Mouse (Mus musculus) liver, postnatal 0 days (tissue): ENCODE results near the gene Dusp5. TPM values are rescaled to one million over a fixed set of nuclear protein-coding genes. Genes with fewer than 3 reads are reported as not detected.

ENCODE experiments used
- ATAC-seq: fragments of 200-750 bp; cut with Nextera tagmentation; 2 replicates; pipeline ENCODE4 v1.8.0; 2017; ENCODE audit warnings: mild to moderate bottlenecking, moderate library complexity
- DNase-seq: peaks from one replicate; pipeline ENCODE4 v3.0.0-alpha.2; 2016
- H3K27ac ChIP-seq: fragments of 300-500 bp; sonication (generic); 2 replicates; pipeline ENCODE4 v1.5.1; 2014; ENCODE audit warnings: antibody characterized with exemption, moderate library complexity, mild to moderate bottlenecking, low read depth
- H3K27me3 ChIP-seq: fragments of 300-500 bp; sonication (generic); 2 replicates; pipeline ENCODE4 v1.6.1; 2014; ENCODE audit warnings: low read length, control low read depth, mixed read lengths; ENCODE audit not compliant: insufficient read depth
- H3K36me3 ChIP-seq: fragments of 300-500 bp; sonication (generic); replicated peaks from 2 replicates; pipeline ENCODE4 v1.6.1; 2014; ENCODE audit warnings: mild to moderate bottlenecking, control low read depth, low read length, moderate library complexity, mixed read lengths; ENCODE audit not compliant: insufficient read depth
- H3K4me1 ChIP-seq: fragments of 300-500 bp; sonication (generic); 2 replicates; pipeline ENCODE4 v1.6.1; 2014; ENCODE audit warnings: antibody characterized with exemption, mild to moderate bottlenecking, control low read depth; ENCODE audit not compliant: insufficient read depth
- H3K4me2 ChIP-seq: fragments of 300-500 bp; sonication (generic); 2 replicates; pipeline ENCODE4 v1.6.1; 2014; ENCODE audit warnings: low read depth, mild to moderate bottlenecking, low read length, moderate library complexity, mixed read lengths
- H3K4me3 ChIP-seq: fragments of 300-500 bp; sonication (generic); 2 replicates; pipeline ENCODE4 v1.5.1; 2014; ENCODE audit warnings: low read depth, low read length
- H3K9ac ChIP-seq: fragments of 300-500 bp; sonication (generic); replicated peaks from 2 replicates; pipeline ENCODE4 v1.6.1; 2014; ENCODE audit warnings: mild to moderate bottlenecking, moderate library complexity
- H3K9me3 ChIP-seq: fragments of 300-500 bp; sonication (generic); 2 replicates; pipeline ENCODE4 v1.6.1; 2016; ENCODE audit warnings: mild to moderate bottlenecking, control low read depth, low read length, mixed read lengths
- CTCF ChIP-seq: sonication (generic); IDR thresholded peaks from 2 replicates; pipeline ENCODE4 v1.5.1; 2016; ENCODE audit warnings: antibody characterized with exemption, low read depth
- EP300 ChIP-seq: IDR thresholded peaks from 2 replicates; pipeline ENCODE4 v1.6.1; 2016; ENCODE audit warnings: antibody characterized with exemption, low read depth, mild to moderate bottlenecking
- WGBS: fragments of 180-500 bp; shearing (Covaris S2); extraction: QIAGEN DNeasy Blood & Tissue Kit; methylation state at CpG from one replicate; pipeline ENCODE4 v1.1.7; 2014; ENCODE audit not compliant: insufficient replicate concordance; 5-methylcytosine and 5-hydroxymethylcytosine counted together
- polyA plus RNA-seq: library from polyadenylated mRNA; unstranded; fragments of >200 nt; fragmentation: Nextera tagmentation; extraction: Ambion mirVana; gene quantifications from 2 replicates; pipeline ENCODE4 v1.2.1, GENCODE M21; 2015

Dusp5 gene
- polyA plus RNA-seq, 1 experiment from 2014 or later = 2.7 TPM

GRCm38 (mm10) chr19:53505728-53506127 is 23.2 kb upstream of the Dusp5 start:
- H3K4me2 ChIP-seq = no peak overlapping the region
- H3K9me3 ChIP-seq = no peaks in the 10 kb centered on the region
- WGBS = 72% methylated on average over 10 of the region's 10 CpGs
- H3K36me3 ChIP-seq = no peaks in the 10 kb centered on the region
- peaks cover 12% of the 10 kb centered on the region for H3K4me1 ChIP-seq
- DNase-seq = no peak
- H3K9ac ChIP-seq = no peak overlapping the region
- H3K27me3 ChIP-seq = no peaks in the 10 kb centered on the region
- no peak for ATAC-seq
- H3K27ac ChIP-seq = no peak overlapping the region
- no peak overlapping the region for H3K4me3 ChIP-seq
- no peak for TF ChIP-seq CTCF
- TF ChIP-seq EP300 = no peak

- Histone ChIP-seq H3K27ac (peak overlapping the region; percentile 41), H3K36me3 (no peaks in the 10 kb centered on the region), H3K9ac (no peak overlapping the region), H3K4me3 (no peak overlapping the region), H3K4me1 (peaks cover 7% of the 10 kb centered on the region; the same call in 1 of the 2 replicates), H3K4me2 (no peak overlapping the region), H3K9me3 (no peaks in the 10 kb centered on the region), H3K27me3 (no peaks in the 10 kb centered on the region)
- DNase-seq (peak; percentile 38), ATAC-seq (peak; percentile 73)
- WGBS = 45% methylated on average over 8 of the region's 8 CpGs
- TF ChIP-seq EP300 (peak; percentile 33; the same call in 1 of the 2 replicates), CTCF (no peak)
Observed at GRCm38 (mm10) chr19:53507497-53507896, 21.4 kb upstream of the Dusp5 start.

DNA sequence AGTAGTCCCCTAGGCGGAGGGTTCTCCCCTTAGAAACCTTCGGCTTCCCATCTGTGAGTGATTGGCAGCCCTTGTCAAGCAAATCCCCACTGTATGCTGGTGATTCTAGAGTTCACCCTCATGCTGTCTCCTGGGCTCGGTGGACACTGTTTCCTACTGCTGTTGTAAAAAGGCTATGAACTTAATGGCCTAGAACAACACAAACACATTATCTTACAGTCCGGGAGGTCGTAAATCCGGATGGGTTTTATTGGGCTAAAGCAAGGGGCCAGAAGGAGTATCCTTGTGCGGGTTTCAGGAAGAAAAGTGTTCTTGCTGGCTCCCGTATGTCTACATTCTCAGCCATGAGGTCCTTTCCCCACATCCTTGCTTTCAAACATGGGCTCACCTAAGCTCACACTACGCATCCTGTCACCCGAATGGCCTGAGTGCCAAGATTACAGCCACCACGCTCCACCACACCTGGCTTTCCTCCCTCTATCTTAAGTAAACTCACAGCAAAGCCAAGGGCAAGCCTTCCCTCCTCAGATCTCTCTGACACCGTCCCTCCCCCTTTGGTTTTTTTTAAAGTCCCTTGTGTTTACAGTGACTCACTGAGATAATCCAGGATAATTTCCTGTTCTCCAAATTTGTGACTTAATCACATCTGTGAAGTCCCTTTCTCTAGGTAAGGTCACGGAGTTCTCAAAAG is 17.5 kb upstream of the Dusp5 start:
- TF ChIP-seq CTCF (no peak), EP300 (no peak)
- H3K4me2 ChIP-seq = no peak overlapping the region
- H3K9me3 ChIP-seq = no peaks in the 10 kb centered on the region
- DNase-seq (no peak), ATAC-seq (0 out of 2 replicates have a peak, but pooled peaks have one; percentile 8)
- no peak overlapping the region for H3K9ac ChIP-seq
- H3K4me1 ChIP-seq = peaks cover 7% of the 10 kb centered on the region; the same call in 1 of the 2 replicates
- WGBS = 68% methylated on average over 13 of the region's 13 CpGs
- H3K36me3 ChIP-seq = no peaks in the 10 kb centered on the region
- H3K27me3 ChIP-seq = no peaks in the 10 kb centered on the region
- H3K27ac ChIP-seq = no peak overlapping the region
- H3K4me3 ChIP-seq = no peak overlapping the region

DNA sequence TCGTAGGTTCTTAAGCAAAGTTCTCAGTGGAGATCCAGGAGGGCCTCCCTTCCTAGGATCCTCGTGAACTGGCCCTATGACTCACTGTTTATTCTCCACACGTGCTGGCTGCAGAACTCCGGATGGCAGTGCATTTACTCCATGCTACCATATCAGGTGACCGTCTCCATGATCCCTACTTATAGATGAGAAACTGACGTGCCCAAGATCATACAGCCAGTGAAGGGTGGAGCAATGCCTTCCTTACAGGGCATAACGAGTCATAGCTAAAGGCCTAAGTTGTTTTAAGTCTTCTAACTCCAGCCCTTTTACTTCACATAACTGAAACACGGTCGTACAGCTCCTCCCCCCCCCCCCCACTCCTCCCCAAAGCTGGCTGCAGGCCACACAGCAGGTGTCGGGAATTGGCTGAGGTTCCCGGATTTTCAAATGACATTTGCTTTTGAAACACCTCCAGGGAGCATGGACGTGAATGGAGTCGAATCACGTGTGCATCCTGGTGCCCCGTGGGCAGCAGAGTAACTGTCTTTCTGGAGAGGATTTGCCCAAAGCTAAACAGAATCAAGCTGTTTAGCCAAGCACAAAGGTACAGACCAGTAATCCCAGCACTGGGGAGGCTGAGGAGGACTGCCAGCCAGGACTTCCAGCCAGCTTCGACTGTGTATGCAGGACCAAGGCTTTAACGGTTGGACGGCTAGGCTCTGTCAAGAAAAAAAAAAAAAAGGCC is 11.4 kb upstream of the Dusp5 start:
- H3K9ac ChIP-seq = no peak overlapping the region
- no peak overlapping the region for H3K4me3 ChIP-seq
- H3K27me3 ChIP-seq = no peaks in the 10 kb centered on the region
- H3K9me3 ChIP-seq = no peaks in the 10 kb centered on the region
- ATAC-seq (no peak), DNase-seq (no peak)
- no peak overlapping the region for H3K27ac ChIP-seq
- no peak overlapping the region for H3K4me2 ChIP-seq
- H3K4me1 ChIP-seq = peaks cover 10% of the 10 kb centered on the region
- H3K36me3 ChIP-seq = no peaks in the 10 kb centered on the region
- TF ChIP-seq CTCF (no peak), EP300 (no peak)
- 55% methylated on average over 18 of the region's 18 CpGs for WGBS

DNA sequence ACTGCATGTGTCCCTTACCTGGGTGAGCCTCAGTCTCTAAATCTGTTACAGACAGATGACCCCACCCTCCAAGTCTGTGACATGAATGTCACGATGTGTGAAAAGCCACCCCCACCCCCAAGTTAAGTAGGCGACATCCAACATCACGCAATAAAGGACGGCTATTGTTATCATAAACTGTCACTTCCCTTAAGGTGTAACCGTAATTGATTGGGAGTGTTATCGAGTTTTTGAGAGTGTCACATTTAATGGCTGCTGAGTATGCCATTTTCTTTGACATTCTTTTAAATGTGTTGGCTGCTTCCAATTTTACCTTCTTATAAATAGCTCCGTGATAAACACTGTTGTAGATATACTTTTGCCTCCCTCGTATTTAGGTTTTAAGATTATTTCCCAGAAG is 9.4 kb upstream of the Dusp5 start:
- 49% methylated on average over 8 of the region's 8 CpGs for WGBS
- DNase-seq (no peak), ATAC-seq (no peak)
- Histone ChIP-seq H3K4me2 (no peak overlapping the region), H3K27me3 (no peaks in the 10 kb centered on the region), H3K9me3 (no peaks in the 10 kb centered on the region), H3K9ac (no peak overlapping the region), H3K36me3 (no peaks in the 10 kb centered on the region), H3K4me1 (peaks cover 10% of the 10 kb centered on the region), H3K27ac (no peak overlapping the region), H3K4me3 (no peak overlapping the region)
- TF ChIP-seq CTCF (no peak), EP300 (peak; percentile 53)

- DNase-seq = no peak
Observed at GRCm38 (mm10) chr19:53519981-53520380, 8.9 kb upstream of the Dusp5 start.

More at GRCm38 (mm10) chr19:53519981-53520380, 8.9 kb upstream of the Dusp5 start:
- Histone ChIP-seq H3K9me3 (no peaks in the 10 kb centered on the region), H3K9ac (no peak overlapping the region), H3K4me3 (no peak overlapping the region), H3K4me1 (peaks cover 10% of the 10 kb centered on the region), H3K4me2 (no peak overlapping the region; the same call in 1 of the 2 replicates), H3K27ac (no peak overlapping the region), H3K36me3 (no peaks in the 10 kb centered on the region), H3K27me3 (no peaks in the 10 kb centered on the region)
- no peak for ATAC-seq
- WGBS = 51% methylated on average over 10 of the region's 10 CpGs
- no peak for TF ChIP-seq CTCF
